Mouse (Mus musculus): ENCODE data around the gene Trim42.

The Trim42 gene

GRCm38 (mm10) chr9:97369591-97369990 is at the start of gene Trim42:
Gene Trim42, minus strand, starts transcription at chr9:97369958.
- DNase-seq: no peak

- no peak for DNase-seq
Observed at GRCm38 (mm10) chr9:97414876-97415668, 45.3 kb upstream of the Trim42 start.

GRCm38 (mm10) chr9:97408142-97408541 is 38.4 kb upstream of the Trim42 start:
- DNase-seq: no peak

- DNase-seq: no peak
Observed at GRCm38 (mm10) chr9:97356441-97356840, 13.3 kb downstream of the Trim42 start.

GRCm38 (mm10) chr9:97344767-97345297 is 24.9 kb downstream of the Trim42 start:
- DNase-seq: peak; percentile 27

GRCm38 (mm10) chr9:97341772-97342171 is 28.0 kb downstream of the Trim42 start:
- DNase-seq: no peak

GRCm38 (mm10) chr9:97322846-97323245 is 46.9 kb downstream of the Trim42 start:
- no peak for DNase-seq

- no peak for DNase-seq
Observed at GRCm38 (mm10) chr9:97322120-97322519, 47.6 kb downstream of the Trim42 start.

GRCm38 (mm10) chr9:97315421-97316055 is 54.2 kb downstream of the Trim42 start:
- no peak for DNase-seq

GRCm38 (mm10) chr9:97311614-97312013 is 58.1 kb downstream of the Trim42 start:
- DNase-seq: no peak

GRCm38 (mm10) chr9:97309509-97310053 is 60.2 kb downstream of the Trim42 start:
- no peak for DNase-seq

- DNase-seq: no peak
Observed at GRCm38 (mm10) chr9:97307705-97308485, 61.9 kb downstream of the Trim42 start.

Measured in liver (tissue).